Mouse (Mus musculus) MEL (cell line): ENCODE results near the gene Syn3.

Source experiments
- CTCF ChIP-seq, 3 experiments: IDR thresholded peaks in 2 of 3; conservative IDR thresholded peaks in 1 of 3; 2 replicates each; pipeline ENCODE4 v1.5.1; 2011 to 2012; ENCODE audit warnings: low read length in 3 of 3, low read depth in 2 of 3, mild to moderate bottlenecking in 2 of 3, improper control_type of control experiment in 1 of 3, inconsistent platforms in 1 of 3, mixed read lengths in 1 of 3, moderate library complexity in 1 of 3; ENCODE audit not compliant: control insufficient read depth in 1 of 3, insufficient read depth in 1 of 3, poor library complexity in 1 of 3, severe bottlenecking in 1 of 3
- E2F4 ChIP-seq: IDR thresholded peaks from 2 replicates; pipeline ENCODE4 v1.6.1; 2011; ENCODE audit warnings: low read depth, low read length, improper control_type of control experiment, borderline replicate concordance
- ELF1 ChIP-seq: IDR thresholded peaks from 2 replicates; pipeline ENCODE4 v1.6.1; 2014; ENCODE audit warnings: low read depth, mild to moderate bottlenecking, inconsistent platforms, low read length, improper control_type of control experiment, moderate library complexity
- GATA1 ChIP-seq: IDR thresholded peaks from 2 replicates; pipeline ENCODE4 v1.6.1; 2011; ENCODE audit warnings: low read depth, low read length, improper control_type of control experiment
- MAFK ChIP-seq: IDR thresholded peaks from 2 replicates; pipeline ENCODE4 v1.6.1; 2011; ENCODE audit warnings: low read depth, mild to moderate bottlenecking, low read length, improper control_type of control experiment, borderline replicate concordance
- MAX ChIP-seq: IDR thresholded peaks from 2 replicates; pipeline ENCODE4 v1.6.1; 2011; ENCODE audit warnings: low read length, improper control_type of control experiment
- POLR2AphosphoS2 ChIP-seq: IDR thresholded peaks from 2 replicates; pipeline ENCODE4 v1.6.1; 2011; ENCODE audit warnings: low read length, improper control_type of control experiment
- USF1 ChIP-seq: IDR thresholded peaks from 2 replicates; pipeline ENCODE4 v1.6.1; 2014; ENCODE audit warnings: low read depth, mild to moderate bottlenecking, inconsistent platforms, low read length, improper control_type of control experiment, moderate library complexity

GRCm38 (mm10) chr10:86480711-86481110 lies 18.0 kb downstream of the Syn3 start:
- TF ChIP-seq CTCF (IDR thresholded peaks at IDR 0.05 in 2 of 3, conservative IDR thresholded peaks at IDR 0.05 in 1 of 3; ENCODE audit: control insufficient read depth in 1 of 3, insufficient read depth in 1 of 3, low read depth in 2 of 3, low read length in 3 of 3, poor library complexity in 1 of 3, severe bottlenecking in 1 of 3), result no peak
- no peak for TF ChIP-seq MAX
- no peak for TF ChIP-seq MAFK
- TF ChIP-seq GATA1, result no peak
- TF ChIP-seq E2F4, result no peak
- no peak for TF ChIP-seq POLR2AphosphoS2
- no peak for TF ChIP-seq ELF1
- no peak for TF ChIP-seq USF1
